Mouse (Mus musculus) lung, adult 10 weeks (tissue): ENCODE measurements around the gene Olfr805. TPM values are rescaled to one million over a fixed set of nuclear protein-coding genes. Genes with fewer than 3 reads are reported as not detected.

ENCODE experiments used
- polyA plus RNA-seq: library from polyadenylated mRNA; stranded (reverse); fragments of 350-450 nt; fragmentation: Illumina TruSeq; extraction: RNeasy Lipid Tissue Mini Kit (QIAGEN cat#74804); gene quantifications from one replicate; pipeline ENCODE4 v1.2.3, GENCODE M21; 2014; ENCODE audit warnings: low read depth, low replicate concordance; ENCODE audit not compliant: insufficient read depth

The Olfr805 gene
- polyA plus RNA-seq, result not detected

DNA sequence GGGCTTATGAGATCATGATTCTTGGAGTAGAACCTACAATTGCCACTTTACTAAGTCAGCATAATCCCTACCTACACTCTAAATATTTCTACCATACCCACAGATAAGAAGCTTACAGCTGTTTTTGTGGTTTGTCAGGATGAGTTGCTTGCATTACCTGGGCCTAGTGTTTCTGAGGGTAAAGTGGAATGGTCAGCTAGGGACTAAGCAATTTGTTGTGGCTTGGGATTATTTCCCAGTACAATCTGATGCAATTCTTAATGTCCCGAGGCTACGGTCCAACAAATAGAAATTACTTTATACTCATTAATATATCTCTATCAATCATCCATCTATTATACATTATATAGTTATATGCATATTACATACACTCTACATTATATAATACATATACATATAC, at the start of gene Olfr805:
TSS of gene Olfr805 (minus strand) at position 101 of the 400 bp plus-strand sequence.

DNA sequence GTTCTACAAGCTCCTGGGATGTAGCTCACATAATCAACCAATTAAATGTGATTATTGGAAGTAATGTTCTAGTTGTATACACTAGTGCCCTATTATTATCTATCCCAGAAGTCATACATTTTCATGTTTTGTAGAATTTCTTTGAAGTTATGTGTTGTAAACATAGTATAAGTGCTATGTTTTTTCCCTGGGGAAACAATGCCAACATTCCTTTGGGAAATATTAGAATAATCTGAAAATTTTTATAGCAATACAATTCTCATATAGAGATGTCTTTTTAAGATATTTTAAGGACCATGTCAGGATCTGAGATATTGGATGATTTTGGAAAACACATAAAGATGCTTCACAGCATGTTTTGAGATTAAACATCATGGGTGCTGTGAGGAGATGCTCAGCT, 45.2 kb upstream of the Olfr805 start, which contains the start of gene Olfr809:
TSS of gene Olfr809 (plus strand) at position 301 of the 400 bp plus-strand sequence.

DNA sequence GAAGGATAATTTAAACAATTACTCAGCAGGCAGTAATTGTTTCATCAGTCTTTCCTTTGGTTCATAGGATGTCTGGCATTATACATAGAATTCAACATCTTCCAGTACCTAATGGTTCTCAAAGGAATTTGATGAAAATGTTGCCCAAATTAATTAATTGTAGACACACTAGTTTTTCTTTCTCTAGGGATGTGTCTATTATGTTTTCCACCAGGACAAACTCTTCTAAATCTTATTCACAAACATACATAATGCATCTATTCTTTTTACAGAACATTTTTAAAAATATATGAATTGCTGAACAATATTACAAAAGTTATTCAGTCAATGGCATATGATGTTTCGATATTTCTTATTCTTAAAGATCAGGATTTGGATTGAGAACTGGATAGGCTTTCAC, 36.0 kb upstream of the Olfr805 start, which contains the start of gene Olfr808:
TSS of gene Olfr808 (plus strand) at position 301 of the 400 bp plus-strand sequence.

DNA sequence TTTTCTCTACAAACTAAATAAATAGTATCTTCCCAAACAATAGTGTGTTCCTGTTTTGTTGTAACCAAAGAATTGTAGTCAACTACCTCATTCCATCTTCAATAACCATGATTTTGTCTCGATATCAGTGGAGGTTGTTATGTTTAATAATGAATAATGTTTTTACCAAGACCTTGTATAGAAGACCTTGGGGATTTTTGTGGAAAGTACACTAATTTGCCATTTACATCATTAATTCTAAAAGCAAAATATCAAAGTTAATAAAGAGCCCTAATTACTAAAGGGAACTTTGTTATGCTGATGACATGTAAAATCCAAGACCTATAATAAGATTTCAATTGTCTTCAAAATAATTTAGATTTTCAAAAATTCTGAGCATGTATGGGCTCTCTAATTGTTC, 28.5 kb upstream of the Olfr805 start, which contains the start of gene Olfr807:
TSS of gene Olfr807 (minus strand) at position 101 of the 400 bp plus-strand sequence.

DNA sequence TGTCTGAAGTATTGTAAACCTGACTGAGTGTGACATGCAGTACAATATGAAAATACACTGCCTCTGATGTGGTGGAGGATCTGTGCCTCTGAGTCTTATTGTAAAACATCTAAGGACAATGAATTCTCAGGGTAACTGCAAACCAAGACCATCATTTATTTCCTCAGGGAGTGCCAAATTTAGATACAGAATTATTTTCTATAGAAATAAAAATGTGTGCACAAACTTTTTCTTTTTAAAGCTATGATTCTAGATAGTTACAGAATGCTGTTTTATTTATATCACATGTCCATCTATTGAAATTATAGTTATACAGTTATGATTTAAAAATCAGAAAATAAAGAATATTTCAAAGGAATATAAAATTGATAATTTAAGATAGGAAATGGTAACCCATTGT, 12.6 kb upstream of the Olfr805 start, which contains the start of gene Olfr806:
TSS of gene Olfr806 (minus strand) at position 101 of the 400 bp plus-strand sequence.

DNA sequence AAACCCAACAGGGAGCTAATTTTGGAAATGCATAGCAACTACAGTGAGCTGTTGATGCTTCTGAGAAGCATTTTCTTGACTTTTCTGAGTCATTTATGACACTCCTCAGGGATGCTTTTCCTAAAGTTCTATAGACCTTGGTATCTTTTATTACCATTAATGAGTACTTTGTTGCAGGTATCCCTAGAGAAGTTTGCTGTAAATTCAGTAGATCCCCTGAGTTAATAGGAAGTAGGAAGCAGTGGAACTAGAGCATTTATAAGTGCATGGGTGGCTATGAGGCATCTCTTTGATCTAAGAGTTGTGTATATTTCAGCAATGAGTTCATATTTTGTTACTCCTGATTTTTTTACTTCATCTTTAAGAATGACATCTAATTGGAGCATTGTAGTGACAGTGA, 26.3 kb downstream of the Olfr805 start, which contains the start of gene Olfr804:
TSS of gene Olfr804 (plus strand) at position 301 of the 400 bp plus-strand sequence.

DNA sequence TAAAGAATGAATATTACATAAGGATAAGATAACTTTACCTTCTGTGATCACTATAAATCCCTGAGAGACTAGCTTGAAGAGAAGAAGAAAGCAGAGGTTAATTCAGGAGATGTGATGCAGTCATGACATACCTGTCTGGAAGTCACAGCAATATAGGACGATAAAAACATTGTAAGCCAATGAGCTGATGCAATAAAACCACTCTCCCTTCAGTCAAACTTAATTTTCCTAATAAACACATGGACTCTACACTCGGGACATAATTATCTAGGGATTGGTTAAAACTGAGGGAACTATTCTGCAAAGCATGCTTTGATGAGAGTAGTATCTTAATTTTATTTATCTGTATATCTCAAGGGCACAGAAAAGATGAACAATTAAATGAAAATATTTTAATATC, 35.0 kb downstream of the Olfr805 start, which contains the start of gene Olfr803:
TSS of gene Olfr803 (minus strand) at position 101 of the 400 bp plus-strand sequence.

DNA sequence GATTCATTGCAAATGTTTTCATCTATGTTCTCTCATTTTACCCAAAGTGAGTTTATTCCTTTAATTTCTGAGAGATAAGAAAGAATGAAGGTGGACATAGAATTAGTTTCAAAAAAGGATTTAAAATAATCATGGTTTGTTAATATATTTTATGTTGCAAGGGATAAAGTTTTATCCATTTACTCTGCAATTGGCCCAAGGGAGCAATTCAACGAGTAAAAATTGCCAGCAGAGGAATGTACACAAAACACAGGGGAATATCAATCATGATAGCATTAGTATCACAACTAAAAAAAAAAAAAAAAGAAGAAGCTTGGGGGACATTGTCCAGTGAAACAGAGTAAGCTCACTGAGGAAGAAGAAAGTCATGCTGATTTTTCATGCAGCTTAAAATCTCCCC, 41.1 kb downstream of the Olfr805 start, which contains the start of gene Olfr802:
TSS of gene Olfr802 (minus strand) at position 101 of the 400 bp plus-strand sequence.

DNA sequence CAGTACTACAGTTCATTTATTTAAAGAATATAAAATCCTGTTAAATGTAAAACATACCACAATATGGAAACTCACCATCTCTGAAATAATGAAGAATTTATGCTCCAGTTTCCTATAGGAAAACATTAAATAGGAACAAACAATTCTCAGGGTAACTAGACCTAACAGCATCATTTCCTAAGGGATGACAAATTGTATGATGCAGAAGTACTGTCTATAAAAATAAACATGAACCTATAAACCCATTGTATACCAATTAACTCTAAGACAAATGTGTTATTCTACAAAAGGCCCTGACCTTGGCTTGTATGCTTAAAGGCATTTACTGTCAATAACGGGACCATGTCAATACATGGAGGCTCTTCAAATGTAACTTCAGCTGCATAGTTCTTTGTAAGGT, 55.4 kb downstream of the Olfr805 start, which contains the start of gene Olfr801:
TSS of gene Olfr801 (minus strand) at position 101 of the 400 bp plus-strand sequence.

Other genes with a start within 250 kb of the Olfr805 start
- not detected for gene Olfr789, start 244.6 kb downstream of the Olfr805 start, polyA plus RNA-seq
- gene Olfr790, start 230.9 kb downstream of the Olfr805 start, polyA plus RNA-seq, result not detected
- gene Olfr791, start 207.6 kb downstream of the Olfr805 start, polyA plus RNA-seq, result not detected
- not detected for gene Olfr792, start 190.2 kb downstream of the Olfr805 start, polyA plus RNA-seq
- gene Olfr794, start 161.7 kb downstream of the Olfr805 start, polyA plus RNA-seq, result not detected
- not detected for gene Olfr796, start 116.8 kb downstream of the Olfr805 start, polyA plus RNA-seq
- not detected for gene Olfr798, start 101.4 kb downstream of the Olfr805 start, polyA plus RNA-seq
- not detected for gene Olfr799, start 91.9 kb downstream of the Olfr805 start, polyA plus RNA-seq
- gene Olfr800, start 71.7 kb downstream of the Olfr805 start, polyA plus RNA-seq, result not detected
- not detected for gene Olfr801, start 55.5 kb downstream of the Olfr805 start, polyA plus RNA-seq
- gene Olfr802, start 41.2 kb downstream of the Olfr805 start, polyA plus RNA-seq, result not detected
- not detected for gene Olfr803, start 35.1 kb downstream of the Olfr805 start, polyA plus RNA-seq
- gene Olfr804, start 26.2 kb downstream of the Olfr805 start, polyA plus RNA-seq, result not detected
- not detected for gene Olfr806, start 12.5 kb upstream of the Olfr805 start, polyA plus RNA-seq
- not detected for gene Olfr807, start 28.4 kb upstream of the Olfr805 start, polyA plus RNA-seq
- gene Olfr808, start 36.1 kb upstream of the Olfr805 start, polyA plus RNA-seq, result not detected
- not detected for gene Olfr809, start 45.3 kb upstream of the Olfr805 start, polyA plus RNA-seq
- not detected for gene Olfr810, start 65.5 kb upstream of the Olfr805 start, polyA plus RNA-seq
- gene Olfr811, start 75.0 kb upstream of the Olfr805 start, polyA plus RNA-seq, result not detected
- gene Olfr812, start 116.7 kb upstream of the Olfr805 start, polyA plus RNA-seq, result not detected
- gene Olfr813, start 126.0 kb upstream of the Olfr805 start, polyA plus RNA-seq, result not detected
- not detected for gene Olfr814, start 150.5 kb upstream of the Olfr805 start, polyA plus RNA-seq
- not detected for gene Olfr815, start 176.5 kb upstream of the Olfr805 start, polyA plus RNA-seq
- gene Olfr816, start 186.2 kb upstream of the Olfr805 start, polyA plus RNA-seq, result not detected
- gene Olfr818, start 219.7 kb upstream of the Olfr805 start, polyA plus RNA-seq, result not detected
- not detected for gene Olfr819, start 237.9 kb upstream of the Olfr805 start, polyA plus RNA-seq
- not detected for gene Olfr247, start 246.8 kb upstream of the Olfr805 start, polyA plus RNA-seq